Mouse (Mus musculus): Measurements from ENCODE around the gene Dek. TPM values are rescaled to one million over a fixed set of nuclear protein-coding genes. Genes with fewer than 3 reads are reported as not detected.

The Dek gene
- 52.8 TPM for polyA plus RNA-seq (2014; fragmentation: Illumina TruSeq; extraction: RNeasy Lipid Tissue Mini Kit (QIAGEN cat#74804); ENCODE audit: insufficient read depth, low read depth, low replicate concordance)

DNA sequence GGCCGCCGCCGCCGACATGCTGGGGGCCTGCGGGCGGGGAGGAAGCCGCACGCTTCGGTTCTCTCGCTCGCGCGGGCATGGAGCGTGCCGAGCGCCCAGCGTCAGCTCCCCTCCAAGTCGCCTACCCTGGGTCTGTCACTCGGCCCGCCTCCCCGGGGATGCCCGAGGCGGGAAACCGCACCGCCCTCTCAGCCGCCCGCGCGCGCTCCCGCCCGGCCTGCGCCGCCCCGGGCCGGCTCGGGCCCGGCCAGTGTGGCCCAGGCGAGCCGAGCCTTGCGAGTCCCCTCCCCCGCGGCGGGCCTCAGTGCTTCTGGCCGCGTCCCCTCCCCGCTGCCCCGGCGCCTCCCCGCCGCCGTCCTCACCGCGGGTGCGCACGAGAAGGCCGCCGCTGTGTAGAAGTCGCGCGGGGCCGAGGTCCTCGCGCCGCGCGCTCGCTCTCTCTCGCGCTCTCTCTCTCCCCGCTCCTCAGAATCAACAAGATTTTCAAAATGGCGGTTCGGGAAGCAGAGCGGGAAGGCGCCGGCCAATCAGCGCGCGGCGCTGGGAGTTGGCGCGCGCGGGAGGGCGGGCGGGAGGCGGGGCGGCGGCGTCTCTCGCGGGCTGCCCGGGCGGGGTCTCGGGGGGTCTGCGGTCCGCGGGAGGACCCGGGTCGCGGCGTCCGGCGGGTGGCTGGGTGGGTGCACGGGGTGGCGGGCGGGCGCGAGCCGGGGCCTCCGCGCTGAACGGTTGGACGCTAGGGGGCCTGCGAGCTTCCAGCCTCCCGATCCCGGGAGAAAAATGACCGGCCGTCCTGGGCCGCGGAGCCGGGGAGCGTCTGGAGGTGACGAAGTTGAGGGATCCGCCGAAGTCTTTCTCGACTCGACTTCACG is at the start of gene Dek:
Gene Dek (minus strand): TSS at position 491 of the 869 bp plus-strand sequence.

GRCm38 (mm10) chr13:47122537-47123430 is 16.8 kb upstream of the Dek start, which contains the start of gene Rnf144b:
Rnf144b (plus strand) TSS chr13:47122656.

DNA sequence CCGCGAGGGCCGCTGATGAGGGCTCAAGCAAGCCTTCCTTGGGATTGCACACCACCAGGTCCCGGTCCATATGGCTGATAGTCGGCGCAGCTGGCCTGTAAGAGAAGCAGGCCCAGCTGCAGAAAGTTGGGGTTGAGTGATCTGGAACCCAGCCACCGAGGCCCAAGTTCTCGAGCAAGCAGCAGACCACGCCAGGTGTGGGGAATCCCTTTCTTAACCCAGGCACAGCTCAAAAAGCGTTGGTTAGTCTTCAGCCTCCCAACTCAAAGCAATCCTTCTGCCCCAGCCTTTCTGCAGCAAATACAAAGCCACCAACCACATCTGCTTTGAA is 61.4 kb downstream of the Dek start, which contains the start of gene Tpmt:
Gene Tpmt (minus strand): TSS at position 121 of the 331 bp plus-strand sequence.

DNA sequence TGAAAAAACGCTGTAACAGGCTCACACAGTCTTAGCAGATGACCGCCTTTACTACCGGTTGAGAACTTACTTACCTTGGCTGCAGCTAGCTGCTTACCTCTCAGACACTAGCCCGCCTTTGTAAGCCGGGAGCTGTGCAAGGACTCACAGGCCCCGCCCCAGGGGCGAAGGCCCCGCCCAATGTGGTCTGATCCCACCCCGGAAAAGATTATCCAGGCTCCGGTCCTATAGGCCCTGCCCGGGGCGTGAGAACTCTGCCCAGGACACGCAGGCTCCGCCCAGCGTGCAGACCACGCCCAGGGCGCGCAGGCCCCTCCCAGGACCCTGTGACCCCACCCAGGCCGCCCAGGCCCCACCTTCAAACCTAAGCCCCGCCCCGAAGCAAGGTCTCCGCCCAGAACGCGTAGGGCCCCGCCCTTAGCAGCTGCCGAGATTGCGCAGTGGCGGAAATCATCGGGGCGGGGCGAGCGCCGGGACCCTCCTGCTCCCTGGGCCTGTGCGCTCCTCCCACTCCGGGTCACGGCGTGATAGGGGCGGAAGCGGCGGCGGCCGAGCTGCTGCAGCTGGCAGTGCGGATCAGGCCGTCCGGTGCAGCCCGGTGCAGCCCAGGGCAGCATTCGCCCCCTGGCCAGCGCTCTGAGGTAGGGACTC is 62.8 kb downstream of the Dek start, which contains the start of gene Kdm1b:
Gene Kdm1b (plus strand): TSS at position 470 of the 651 bp plus-strand sequence.

Other genes with a start within 250 kb of the Dek start
- gene Kif13a, start 176.3 kb downstream of the Dek start, polyA plus RNA-seq (2014; fragmentation: Illumina TruSeq; extraction: RNeasy Lipid Tissue Mini Kit (QIAGEN cat#74804); ENCODE audit: insufficient read depth, low read depth, low replicate concordance) = 21.9 TPM
- gene Nhlrc1, start 91.4 kb downstream of the Dek start, polyA plus RNA-seq (2014; fragmentation: Illumina TruSeq; extraction: RNeasy Lipid Tissue Mini Kit (QIAGEN cat#74804); ENCODE audit: insufficient read depth, low read depth, low replicate concordance) = 3.8 TPM
- 7.3 TPM for gene Kdm1b, start 62.7 kb downstream of the Dek start, polyA plus RNA-seq (2014; fragmentation: Illumina TruSeq; extraction: RNeasy Lipid Tissue Mini Kit (QIAGEN cat#74804); ENCODE audit: insufficient read depth, low read depth, low replicate concordance)
- gene Tpmt, start 61.5 kb downstream of the Dek start, polyA plus RNA-seq (2014; fragmentation: Illumina TruSeq; extraction: RNeasy Lipid Tissue Mini Kit (QIAGEN cat#74804); ENCODE audit: insufficient read depth, low read depth, low replicate concordance) = 3.4 TPM
- 10.1 TPM for gene Rnf144b, start 16.5 kb upstream of the Dek start, polyA plus RNA-seq (2014; fragmentation: Illumina TruSeq; extraction: RNeasy Lipid Tissue Mini Kit (QIAGEN cat#74804); ENCODE audit: insufficient read depth, low read depth, low replicate concordance)

All from lung, adult 10 weeks (tissue).